Mouse (Mus musculus) thymus, adult 2 months (tissue): ENCODE results near the gene Zfp597.

ENCODE experiments used
- CTCF ChIP-seq: fragments of 200-500 bp; IDR thresholded peaks from 2 replicates; pipeline ENCODE4 v1.5.1; 2012; ENCODE audit warnings: mild to moderate bottlenecking, control low read depth, low read length, moderate library complexity, borderline replicate concordance; ENCODE audit not compliant: control insufficient read depth, poor library complexity, insufficient read depth; ENCODE audit errors: extremely low read depth
- POLR2A ChIP-seq: fragments of 200-500 bp; IDR thresholded peaks from 2 replicates; pipeline ENCODE4 v1.6.1; 2012; ENCODE audit warnings: mild to moderate bottlenecking, low read length, control low read depth, moderate library complexity; ENCODE audit not compliant: control insufficient read depth, poor library complexity, insufficient read depth; ENCODE audit errors: extremely low read depth

DNA sequence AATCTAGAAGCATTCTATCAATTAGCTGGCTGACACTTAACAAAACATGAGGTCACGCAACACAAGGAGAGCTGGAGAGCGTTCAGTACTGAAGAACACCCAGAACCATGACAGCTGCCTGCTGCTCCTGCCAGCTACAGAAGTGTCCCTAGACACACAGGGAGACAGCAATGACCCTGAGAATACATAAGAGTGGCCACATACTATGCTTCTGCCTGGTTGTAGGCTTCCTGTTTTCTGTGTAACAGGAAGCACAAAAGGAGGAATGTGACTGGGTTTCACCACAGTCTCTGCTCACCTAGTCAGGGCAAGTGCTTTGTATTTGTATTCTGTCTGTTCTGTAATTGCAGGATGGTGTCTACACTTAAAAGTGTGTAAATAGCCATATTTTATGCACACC lies 36.4 kb upstream of the Zfp597 start:
- TF ChIP-seq CTCF (no peak), POLR2A (no peak)
